Mouse (Mus musculus) thymus, adult 2 months (tissue): ENCODE results near the gene Tubg2.

Experiments used
- CTCF ChIP-seq: fragments of 200-500 bp; IDR thresholded peaks from 2 replicates; pipeline ENCODE4 v1.5.1; 2012; ENCODE audit warnings: mild to moderate bottlenecking, control low read depth, low read length, moderate library complexity, borderline replicate concordance; ENCODE audit not compliant: control insufficient read depth, poor library complexity, insufficient read depth; ENCODE audit errors: extremely low read depth
- POLR2A ChIP-seq: fragments of 200-500 bp; IDR thresholded peaks from 2 replicates; pipeline ENCODE4 v1.6.1; 2012; ENCODE audit warnings: mild to moderate bottlenecking, low read length, control low read depth, moderate library complexity; ENCODE audit not compliant: control insufficient read depth, poor library complexity, insufficient read depth; ENCODE audit errors: extremely low read depth

DNA sequence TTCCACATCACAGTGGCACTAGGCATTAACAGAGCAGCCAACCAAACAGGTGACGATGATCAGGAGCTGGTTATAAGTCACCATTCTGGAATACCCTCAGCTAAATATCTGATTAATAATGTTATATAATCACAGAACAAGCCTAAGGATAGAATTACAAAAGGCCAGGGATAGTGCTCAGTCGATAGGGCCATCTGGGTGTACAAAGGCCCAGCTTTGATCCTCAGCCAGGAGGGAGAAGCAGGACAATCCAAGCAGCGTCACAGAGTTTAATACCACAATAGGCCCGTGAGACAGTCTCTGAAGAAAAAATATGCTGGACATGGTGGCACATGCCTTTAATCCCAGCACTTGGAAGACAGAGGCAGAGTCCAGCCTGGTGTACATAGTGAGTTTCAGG, 46.4 kb upstream of the Tubg2 start:
- TF ChIP-seq POLR2A (no peak), CTCF (no peak)
